Mouse (Mus musculus) liver, postnatal 0 days (tissue): ENCODE data around the gene Adss.

ENCODE experiments used
- CTCF ChIP-seq: sonication (generic); IDR thresholded peaks from 2 replicates; pipeline ENCODE4 v1.5.1; 2016; ENCODE audit warnings: antibody characterized with exemption, low read depth
- EP300 ChIP-seq: IDR thresholded peaks from 2 replicates; pipeline ENCODE4 v1.6.1; 2016; ENCODE audit warnings: antibody characterized with exemption, low read depth, mild to moderate bottlenecking

DNA sequence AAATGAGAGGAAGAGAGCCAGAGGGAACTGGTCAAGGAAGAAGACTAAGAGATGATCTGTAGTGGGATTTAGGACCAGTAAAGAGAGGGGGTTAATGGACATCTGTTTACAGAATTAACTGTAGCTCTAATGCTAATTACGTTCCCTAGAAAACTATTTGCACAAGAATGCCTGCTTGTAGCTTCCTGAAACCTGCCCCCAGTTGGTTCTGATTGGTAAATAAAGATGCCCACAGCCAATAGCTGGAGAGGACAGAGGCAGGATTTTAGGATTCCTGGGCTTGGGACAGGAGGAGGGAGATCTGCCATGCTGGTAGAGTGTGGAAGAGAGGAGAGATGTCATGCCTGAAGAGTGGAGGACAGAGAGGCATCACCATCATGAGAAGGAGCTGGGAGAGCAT lies 42.8 kb downstream of the Adss start:
- TF ChIP-seq EP300 (no peak), CTCF (no peak)
